Mouse (Mus musculus) gastrocnemius, postnatal 4 days (tissue): ENCODE results near the gene Dus1l. TPM values are rescaled to one million over a fixed set of nuclear protein-coding genes. Genes with fewer than 3 reads are reported as not detected.
"Not testable (repeated sequence)": the region's sequence is repeated elsewhere in the genome, so short reads cannot be mapped to it uniquely, and the experiment has no call there.

Experiments
- DNase-seq, 2 experiments: peaks; one replicate each; pipeline ENCODE4 v3.0.0; 2021 to 2022; ENCODE audit warnings: low spot score in 2 of 2, mixed read lengths in 2 of 2
- total RNA-seq, 2 experiments: library from RNA; stranded (reverse); gene quantifications; 2 replicates each; pipeline ENCODE4 v1.2.3; 2021

The Dus1l gene
- total RNA-seq, 2 experiments from 2014 or later: 37.8 TPM

DNA sequence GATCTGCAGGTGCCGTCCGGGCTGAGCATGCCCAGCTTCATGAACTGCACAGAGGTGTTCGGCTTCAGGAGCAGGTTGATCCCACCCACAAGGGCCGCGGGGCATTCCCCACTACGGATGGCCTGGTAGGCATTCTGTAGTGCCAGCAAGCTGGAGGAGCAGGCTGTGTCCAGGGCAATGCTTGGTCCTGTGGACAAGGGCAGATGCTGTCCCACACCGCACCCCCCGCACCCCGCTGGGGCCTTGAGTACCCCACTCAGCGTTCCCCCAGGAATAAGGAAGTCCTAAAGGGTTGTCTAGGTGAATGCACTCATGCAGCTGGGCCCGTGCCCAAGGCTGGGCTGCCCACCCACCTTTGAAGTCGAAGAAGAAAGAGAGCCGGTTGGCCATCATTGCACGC is 24.3 kb upstream of the Dus1l start:
- peak in 1 of 2 experiments; percentile 14 for DNase-seq

DNA sequence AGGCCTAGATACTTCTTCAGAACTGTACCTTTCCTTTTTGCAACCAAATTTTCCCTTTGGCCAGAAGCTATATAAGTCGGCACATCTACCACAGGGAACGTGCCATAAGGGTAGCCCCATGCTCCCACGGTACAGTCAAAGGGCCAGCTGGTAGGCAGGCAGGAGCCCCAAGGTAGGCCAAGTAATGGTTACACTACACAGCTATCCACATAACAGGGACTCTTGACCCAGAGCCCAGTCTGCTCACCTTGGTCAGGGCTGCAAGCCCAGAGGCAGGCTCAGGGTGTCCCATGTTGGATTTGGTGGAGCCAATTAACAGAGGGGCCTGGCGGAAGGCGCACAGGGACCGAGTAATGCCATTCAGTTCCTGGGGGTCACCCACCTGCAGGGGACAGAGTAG is 23.4 kb upstream of the Dus1l start:
- peak in 1 of 2 experiments; percentile 8 for DNase-seq

DNA sequence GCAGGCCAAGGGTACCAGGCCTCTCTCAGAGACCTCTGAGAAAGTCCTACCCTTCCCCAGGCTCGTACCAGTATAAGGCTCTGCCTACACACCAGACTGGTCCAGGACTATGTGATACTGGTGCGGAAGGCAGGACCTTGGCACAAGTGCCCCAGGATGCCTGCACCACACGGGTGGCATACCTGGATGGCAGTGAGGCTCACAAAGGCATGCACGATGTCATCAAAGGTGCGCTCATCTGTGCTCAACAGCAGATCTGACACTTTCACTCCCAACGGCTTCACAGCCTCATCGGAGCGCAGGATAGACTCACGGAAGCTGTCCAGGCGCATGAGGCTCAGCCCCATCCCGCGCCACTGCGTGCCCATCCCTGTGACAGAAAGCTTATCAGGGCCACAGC is 22.0 kb upstream of the Dus1l start:
- DNase-seq: no peak

DNA sequence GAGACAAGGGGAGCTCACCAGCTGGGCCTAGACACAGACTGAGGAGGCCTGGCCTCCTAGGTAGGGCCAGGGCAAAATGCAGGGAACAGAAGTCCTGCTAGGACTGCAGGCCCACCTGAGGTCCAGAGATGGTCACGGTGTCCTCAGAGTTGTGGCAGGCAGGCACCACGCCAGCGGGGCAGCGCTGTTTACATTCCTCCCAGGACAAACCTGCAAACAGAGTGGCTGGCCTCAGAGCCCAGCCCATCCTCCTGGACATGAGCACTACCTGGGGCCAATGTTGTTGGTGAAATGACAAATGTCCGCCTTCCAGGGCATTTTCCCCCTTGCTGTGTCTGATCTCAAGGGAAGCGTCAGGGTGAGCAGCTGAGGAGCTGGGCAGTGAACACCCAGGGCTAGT is 21.2 kb upstream of the Dus1l start:
- DNase-seq: no peak

DNA sequence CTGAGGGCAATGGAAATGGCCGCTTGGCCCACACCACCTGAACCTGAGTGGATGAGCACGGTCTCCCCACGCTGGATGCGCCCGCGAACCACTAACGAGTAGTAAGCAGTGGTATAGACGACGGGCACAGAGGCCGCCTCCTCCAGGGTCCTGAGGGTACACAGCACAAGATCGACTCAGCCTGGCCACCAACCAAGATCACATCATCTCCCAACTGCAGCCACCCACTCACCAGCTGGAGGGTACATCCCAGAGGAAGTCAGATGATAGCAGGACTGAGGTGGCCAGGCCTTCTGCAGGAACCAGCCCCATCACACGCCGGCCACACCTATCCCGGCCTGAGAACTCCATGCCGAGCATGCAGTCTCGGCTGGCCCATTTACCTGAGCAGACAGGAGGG is 15.9 kb upstream of the Dus1l start:
- DNase-seq: no peak

DNA sequence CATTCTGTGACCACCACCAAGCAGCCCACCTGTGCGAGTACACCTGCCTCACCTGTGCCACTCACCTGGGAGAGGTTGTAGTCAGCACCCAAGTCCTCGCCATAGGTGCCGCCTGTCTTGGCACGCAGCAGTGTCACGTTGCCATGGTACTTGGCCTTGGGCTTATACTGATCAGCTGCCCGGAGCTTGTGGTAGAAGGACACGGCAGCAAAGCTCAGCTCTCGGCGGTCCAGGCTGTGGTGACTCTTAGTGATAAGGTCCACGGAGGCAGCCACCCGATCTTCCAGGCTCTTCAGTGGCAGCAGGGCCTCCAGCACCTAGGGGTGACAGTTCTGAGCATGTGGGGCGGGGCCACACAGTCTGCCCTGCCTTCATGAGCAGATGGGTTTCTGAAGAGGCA is 11.8 kb upstream of the Dus1l start:
- DNase-seq: no peak

DNA sequence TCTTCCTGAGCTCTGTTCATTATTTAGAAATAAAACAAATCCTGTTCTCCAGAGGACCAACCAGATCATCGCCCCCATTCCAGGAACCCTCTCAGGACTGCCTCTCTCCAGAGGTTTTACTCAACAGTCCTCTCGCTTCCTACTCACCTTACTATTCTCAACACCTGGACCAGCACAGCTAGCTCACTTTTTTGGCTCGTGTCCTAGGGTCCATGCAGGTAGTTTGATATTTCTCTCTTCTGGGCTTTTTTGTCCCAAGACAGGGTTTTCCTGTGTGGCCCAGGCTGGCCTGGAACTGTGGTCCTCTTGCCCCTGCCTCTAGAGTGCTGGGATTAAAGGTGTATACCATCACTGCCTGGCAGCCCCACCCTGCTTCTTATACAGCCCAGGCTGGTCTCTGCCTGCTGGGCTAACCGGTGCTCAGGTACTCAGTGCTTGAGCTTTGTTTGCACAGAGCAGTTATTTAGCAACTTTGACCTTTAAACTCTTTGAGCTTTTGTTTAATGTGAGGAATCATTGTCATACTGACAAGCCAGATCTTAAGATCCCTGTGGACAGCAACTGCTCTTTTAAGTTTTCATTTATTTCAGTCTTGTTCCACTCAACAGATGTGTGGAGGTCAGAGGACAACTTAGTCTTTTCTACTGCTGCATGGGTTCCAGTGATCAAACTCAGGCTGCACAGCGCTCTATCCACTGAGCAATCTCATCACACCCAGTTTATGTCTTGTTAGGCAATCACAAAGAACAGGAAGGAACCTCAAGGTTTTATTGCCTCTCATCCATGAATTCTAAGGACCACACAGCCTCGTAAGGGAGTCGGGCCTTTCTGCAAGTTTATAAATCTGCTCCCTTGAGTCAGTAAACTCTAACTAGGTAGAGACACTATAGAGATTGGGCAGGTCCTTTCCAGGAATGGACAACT is 9.4 kb upstream of the Dus1l start:
- DNase-seq: no peak

DNA sequence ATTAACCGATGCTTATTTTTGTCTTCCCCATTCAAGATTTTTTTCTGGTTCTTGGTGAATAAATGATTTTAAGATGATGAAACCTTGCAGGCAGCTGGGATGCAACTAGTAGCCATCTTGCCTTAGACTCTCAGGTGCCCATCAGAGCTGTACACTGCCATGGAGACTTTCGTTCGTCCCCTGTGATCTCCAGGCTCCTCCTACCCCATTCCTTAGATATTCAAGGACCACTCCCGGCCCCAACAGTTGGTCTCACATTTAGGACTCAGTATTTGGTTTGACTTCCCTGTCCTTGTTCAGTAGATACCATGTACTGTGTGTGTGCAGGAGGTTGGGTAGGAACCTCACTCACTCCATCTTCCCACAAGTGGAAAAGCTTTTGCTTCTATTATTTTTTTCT is 8.6 kb upstream of the Dus1l start:
- no peak for DNase-seq

DNA sequence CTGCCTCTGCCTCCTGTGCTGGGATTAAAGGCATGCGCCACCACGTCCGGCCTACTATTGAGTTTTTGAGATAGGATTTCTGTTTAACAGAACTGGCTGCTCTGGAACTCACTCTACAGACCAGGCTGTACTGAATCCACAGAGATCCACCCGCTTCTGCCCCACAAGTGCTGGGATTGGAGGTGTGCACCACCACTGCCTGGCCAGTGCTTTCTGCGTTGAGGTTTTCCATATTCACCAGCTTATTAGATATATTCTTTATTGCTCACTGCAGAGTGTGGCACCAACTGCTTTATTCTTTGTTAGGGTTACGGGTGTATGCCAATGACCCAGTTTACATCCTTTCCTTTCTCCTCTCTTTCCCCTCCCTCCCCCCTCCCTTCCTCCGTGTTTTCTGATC is 8.1 kb upstream of the Dus1l start:
- DNase-seq: no peak

DNA sequence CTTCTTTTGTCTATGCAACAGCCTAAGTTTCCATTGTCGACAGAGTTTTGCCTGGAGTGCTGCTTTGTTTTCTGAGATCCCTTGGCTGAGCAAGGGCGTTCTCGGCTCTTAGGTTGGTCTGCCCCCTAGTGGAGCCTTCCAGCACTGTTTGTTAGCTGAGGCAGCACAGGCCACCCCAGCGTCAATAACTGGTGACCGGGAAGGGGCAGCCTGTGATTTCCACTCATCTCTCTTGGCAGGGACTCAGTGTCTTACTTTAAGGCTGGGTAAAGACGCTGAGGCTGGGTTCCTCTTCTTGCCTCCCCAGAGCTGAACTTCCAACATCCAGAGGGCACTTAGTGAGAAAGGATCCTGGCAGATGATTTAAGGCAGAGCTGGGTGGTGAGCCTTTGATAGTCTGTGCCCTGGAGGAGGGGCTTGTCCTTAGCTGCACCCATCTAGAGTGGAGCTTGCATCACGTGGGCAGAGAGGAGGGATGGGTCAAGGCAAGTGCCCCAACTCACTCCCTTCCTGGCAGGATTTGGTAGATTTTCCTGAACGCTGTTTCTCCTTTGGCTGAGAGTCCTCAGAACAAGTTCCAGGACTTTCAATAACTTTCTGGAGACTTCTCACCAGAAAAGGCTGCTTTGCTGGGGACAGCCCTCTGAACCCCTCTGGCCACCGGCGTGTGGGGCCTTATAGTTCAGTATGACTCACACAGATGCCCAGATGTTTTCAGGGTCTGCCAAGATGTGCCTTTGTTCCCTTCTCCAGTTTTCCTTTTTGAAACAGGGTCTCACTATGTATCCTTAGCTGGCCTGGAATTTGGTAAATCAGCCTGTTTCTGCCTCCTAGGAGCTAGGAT is 4.1 kb upstream of the Dus1l start:
- peak; percentile 74 to 91 for DNase-seq

DNA sequence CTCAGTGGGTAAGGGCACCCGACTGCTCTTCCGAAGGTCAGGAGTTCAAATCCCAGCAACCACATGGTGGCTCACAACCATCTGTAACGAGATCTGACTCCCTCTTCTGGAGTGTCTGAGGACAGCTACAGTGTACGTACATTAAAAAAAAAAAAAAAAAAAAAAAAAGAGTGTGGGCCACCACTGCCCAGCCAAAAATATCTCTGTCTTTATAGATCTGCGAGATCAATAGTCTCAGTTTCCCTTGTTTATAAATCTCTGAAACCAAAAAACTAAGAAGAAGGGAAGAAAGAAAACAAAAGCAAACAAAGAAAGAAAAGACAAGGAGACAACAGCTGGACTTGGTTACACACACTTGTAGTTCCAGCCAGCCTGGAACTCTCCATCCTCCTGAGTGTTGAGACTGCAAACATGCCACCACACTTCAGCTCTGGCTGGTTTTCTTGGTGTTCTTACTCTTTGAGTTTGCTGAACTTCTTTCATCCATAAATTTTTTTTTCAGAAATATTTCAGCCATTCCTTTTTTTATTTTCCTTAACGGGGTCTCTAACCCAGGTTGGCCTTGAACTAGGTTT is 3.2 kb upstream of the Dus1l start:
- DNase-seq: no peak

DNA sequence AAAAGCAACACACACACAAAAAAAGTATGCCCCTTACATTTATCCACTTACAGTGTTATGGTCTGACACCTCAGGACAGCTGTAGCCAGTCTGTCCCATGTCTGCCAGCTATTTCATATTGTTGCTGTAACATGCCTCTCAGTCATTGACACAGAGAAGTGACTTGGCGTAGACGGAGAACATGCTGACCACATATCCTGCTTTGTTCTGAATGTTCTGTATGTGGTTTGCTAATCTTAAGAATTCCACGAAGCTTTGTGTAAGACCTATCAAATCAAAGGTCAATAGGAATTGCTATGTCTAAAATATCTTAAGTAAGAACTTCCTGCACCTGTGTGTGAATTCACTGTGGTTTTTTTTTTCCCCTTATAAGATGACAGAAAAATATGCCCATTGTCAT is 2.0 kb upstream of the Dus1l start:
- DNase-seq: no peak

DNA sequence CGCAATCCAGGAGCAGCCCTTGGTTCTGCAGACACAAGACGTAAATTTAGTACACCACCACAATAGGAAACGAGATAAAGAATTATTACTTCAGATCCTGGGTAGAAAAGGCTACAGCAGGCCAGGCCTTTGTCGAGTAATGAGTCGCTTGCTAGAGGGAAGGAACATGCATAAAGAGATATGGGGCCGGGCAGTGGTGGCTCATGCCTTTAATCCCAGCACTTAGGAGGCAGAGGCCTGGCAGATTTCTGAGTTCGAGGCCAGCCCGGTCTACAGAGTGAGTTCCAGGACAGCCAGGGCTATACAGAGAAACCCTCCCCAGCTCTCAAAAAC is 377 bp upstream of the Dus1l start:
- no peak for DNase-seq

DNA sequence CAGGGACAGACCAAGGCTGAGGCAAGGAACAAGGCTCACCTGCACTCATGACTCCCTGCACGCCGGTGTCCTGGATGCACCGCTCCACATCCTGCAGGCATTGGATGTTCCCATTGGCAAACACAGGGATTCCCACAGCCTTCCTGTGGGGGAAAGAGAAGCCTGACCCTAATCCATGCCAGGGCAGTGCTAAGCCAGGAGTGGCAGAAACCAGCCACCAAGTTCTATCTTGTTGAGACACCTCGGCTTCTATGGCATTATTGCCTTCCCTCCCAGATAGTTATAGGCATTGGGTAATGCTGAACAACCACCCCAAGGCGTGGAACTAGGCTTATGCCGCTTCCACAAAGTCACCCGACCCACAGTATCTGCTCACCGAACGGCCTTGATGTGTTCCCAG is 3.6 kb downstream of the Dus1l start:
- DNase-seq: no peak

DNA sequence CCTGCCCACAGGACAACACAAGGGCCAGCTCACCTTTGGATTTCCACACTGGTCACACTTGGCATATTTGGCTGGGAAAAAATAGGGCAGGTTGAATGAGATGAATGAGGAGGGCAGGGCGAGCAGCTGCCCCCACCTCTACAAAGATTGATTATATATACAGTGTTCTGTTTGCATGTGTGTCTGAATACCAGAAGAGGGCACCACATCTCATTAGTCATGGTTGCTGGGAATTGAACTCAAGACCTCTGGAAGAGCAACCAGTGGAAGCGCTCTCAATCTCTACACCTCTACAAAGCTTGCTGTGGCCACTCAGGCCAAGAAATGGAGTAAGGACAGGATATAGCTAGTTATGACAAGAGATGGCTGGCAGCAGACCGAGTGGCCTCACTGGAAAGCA is 6.4 kb downstream of the Dus1l start:
- DNase-seq: no peak

DNA sequence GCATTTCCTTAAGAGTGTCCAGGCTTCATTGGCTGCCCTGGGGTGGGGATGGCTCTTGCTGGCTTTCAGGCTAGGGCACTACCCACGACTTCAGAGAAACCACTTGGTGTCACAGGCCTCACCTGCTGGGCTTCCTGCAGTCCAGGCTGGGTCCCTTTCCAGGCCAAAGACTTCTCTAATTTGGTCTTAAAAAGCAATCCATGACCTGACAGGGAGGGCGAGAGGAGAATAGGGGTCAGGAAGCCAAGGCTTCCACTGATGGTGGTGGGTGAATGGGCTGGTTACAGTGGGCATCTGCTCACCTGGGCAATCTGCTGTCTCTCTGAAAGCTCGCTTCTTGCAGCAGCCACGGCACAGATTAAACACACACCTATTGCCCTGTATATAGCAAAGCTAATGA is 6.8 kb downstream of the Dus1l start:
- DNase-seq: no peak

DNA sequence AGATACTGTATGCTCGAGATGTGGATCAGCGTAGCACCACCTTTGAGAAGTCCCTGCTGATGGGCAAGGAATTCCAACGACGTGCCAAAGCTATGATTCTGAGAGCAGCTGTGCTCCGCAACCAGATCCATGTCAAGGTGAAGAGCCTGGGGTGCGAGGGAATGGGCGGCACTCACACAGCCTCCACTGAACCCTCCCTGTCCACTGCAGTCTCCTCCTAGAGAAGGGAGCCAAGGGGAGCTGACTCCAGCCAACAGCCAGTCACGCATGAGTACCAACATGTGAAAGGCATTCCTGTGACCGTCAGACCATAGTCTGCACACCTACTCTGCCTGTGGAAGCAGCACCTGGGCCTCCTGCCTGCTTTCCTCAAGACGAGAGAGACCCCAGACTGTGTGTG is 7.7 kb downstream of the Dus1l start:
- DNase-seq: not testable (repeated sequence)

DNA sequence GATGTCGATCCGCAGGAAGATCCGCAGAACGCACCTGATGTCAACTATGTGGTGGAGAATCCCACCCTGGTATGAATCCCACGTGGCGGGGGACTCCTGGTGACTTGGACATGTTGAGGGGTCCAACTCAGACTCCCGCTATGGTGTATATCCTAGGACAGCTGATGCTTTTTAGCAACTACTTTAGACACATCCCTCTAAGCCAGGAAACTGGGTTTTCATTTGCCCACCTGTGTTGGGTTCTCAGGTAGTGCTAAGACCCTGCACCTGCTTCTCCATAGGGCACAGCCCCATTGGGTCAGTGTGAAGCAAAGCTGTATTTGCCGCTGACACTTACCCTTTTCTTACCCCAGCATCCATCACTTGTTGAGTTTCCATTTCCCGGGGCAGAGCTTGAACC is 11.1 kb downstream of the Dus1l start:
- no peak for DNase-seq

DNA sequence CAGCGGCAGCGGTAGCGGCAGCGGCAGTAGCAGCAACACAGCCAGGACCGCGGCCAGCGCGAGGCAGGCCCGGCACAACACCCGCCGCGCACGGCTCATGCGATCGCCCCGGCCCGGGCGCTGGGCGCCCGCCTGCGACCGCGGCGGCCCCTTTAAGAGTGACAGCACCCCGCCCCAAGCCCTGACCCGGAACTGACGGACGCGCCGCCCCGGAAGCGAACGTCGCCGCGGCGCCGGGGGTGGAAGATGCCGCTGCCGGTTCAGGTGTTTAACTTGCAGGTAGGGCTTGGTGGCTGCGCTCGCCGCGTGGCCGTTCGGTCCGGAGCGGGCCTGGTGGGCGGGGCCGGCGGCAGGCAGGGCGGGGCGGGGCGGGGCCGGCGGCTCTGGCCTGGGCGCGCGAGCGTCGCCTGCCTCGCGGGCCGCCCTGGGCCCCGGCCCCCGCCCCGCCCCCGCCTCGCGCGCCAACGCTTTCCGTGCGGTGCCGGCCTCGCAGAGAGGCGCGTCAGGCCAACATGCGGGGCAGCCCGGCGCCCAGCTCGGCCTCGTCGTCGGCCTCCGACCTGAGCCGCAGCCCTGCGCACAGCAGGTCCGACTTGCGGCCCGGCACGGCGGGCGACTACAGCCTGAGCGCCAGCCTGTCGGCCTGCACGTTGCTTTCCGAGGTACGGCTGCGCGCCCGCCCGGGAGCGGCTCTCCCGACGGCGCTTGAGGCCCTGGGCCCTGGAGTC is 12.0 kb downstream of the Dus1l start, which contains the start of the genes Rfng and Gps1:
Gene Rfng (minus strand): TSS at position 144 of the 728 bp plus-strand sequence.
Gene Gps1 (plus strand): TSS at position 209 of the 728 bp plus-strand sequence.
- peak; percentile 76 to 84 for DNase-seq

DNA sequence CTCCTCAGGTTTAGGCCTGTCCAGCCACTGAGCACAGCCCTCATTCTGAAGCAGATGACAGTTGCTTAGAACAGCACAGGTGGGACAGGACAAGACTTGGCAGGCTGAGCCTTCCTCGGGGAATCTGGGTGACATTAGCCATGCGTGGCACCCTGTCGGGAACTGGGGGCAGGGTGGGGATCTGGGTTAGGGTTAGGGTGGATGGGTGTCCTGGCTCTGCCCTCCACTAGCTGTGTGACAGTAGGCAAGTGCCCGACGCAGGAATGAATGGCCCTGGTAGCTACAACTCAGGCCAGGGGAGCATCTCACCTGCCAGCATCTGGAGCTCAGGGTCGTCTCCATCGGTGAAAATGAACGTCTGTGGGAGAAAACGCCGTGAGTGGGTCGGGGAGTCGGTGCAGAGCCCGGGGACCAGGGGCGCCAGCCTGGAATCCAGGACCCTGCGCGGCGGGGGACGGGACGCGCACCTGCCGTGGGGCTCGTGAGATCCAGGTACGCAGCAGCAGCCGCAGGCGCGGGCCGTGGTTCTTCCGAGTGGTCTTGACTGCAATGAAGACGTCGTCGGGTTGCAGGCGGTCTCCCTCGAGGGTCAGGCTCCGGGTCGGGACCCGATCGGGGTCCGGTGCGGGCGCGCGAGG is 12.7 kb downstream of the Dus1l start:
- DNase-seq: no peak

DNA sequence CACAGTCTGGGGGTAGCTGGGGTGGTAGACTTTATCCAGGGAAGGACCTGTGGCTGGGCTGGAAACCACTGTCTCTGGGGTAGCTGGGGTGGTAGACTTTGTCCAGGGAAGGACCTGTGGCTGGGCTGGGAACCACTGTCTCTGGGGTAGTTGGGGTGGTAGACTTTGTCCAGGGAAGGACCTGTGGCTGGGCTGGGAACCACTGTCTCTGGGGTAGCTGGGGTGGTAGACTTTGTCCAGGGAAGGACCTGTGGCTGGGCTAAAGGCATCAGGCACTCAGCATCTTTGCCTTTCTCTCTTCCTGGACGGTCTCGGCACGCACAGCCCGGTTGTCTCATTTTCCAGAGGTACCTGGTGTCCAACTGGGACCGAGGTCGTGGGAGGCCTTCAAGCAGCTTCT is 14.8 kb downstream of the Dus1l start:
- not testable (repeated sequence) for DNase-seq
